Mouse (Mus musculus) megakaryocyte, embryonic 14.5 days (primary cell): ENCODE measurements at regions not wholly inside any gene's neighbourhood (a gene's known extent, or its start where the extent isn't known, plus 50 kb on each side); places are given as distances from the start of the nearest gene placed in this dataset.

Source experiments
- FLI1 ChIP-seq: IDR thresholded peaks from 2 replicates; pipeline ENCODE4 v1.6.1; 2012; ENCODE audit warnings: low read length, inconsistent platforms, mixed read lengths
- GATA1 ChIP-seq: IDR thresholded peaks from 3 replicates; pipeline ENCODE4 v1.6.1; 2012; ENCODE audit warnings: mixed read lengths, low read length, inconsistent platforms, borderline replicate concordance

DNA sequence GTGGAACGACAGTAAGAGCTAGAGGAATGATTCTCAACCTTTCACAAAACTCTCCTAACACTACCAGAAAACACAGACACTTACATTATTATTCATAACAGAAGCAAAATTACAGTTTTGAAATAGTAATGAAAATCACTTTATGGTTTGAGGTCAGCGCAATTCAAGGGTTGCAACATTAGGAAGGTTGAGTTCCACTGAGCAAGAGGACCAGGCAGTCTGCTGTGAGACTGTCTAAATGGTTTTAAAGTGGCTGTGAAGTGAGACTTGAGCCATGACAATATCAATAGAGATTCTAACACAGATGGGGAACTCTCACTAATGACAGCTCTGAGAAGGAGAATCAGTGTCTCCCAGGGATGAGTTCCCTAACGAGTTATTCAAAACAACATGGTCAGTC is 146.2 kb upstream of the Ednrb start:
- TF ChIP-seq GATA1 (no peak), FLI1 (no peak)
